Mouse (Mus musculus) erythroblast, embryonic 14.5 days (primary cell): ENCODE results near the gene Cblb. TPM values are rescaled to one million over a fixed set of nuclear protein-coding genes. Genes with fewer than 3 reads are reported as not detected.

Source experiments
- H3K27me3 ChIP-seq: 2 replicates; pipeline ENCODE4 v1.6.1; 2012; ENCODE audit warnings: inconsistent platforms; ENCODE audit not compliant: control insufficient read depth
- H3K36me3 ChIP-seq: 2 replicates; pipeline ENCODE4 v1.6.1; 2012; ENCODE audit warnings: mild to moderate bottlenecking, inconsistent platforms; ENCODE audit not compliant: control insufficient read depth
- H3K4me1 ChIP-seq: 2 replicates; pipeline ENCODE4 v1.6.1; 2012; ENCODE audit warnings: inconsistent platforms; ENCODE audit not compliant: control insufficient read depth
- H3K4me3 ChIP-seq: replicated peaks from 2 replicates; pipeline ENCODE3; 2012; ENCODE audit warnings: moderate library complexity, mild to moderate bottlenecking, inconsistent platforms
- H3K9me3 ChIP-seq: 2 replicates; pipeline ENCODE4 v1.6.1; 2012; ENCODE audit warnings: low read length, inconsistent platforms, mixed read lengths; ENCODE audit not compliant: control insufficient read depth
- GATA1 ChIP-seq: IDR thresholded peaks from 2 replicates; pipeline ENCODE4 v1.6.1; 2012; ENCODE audit warnings: low read length, inconsistent platforms, mixed read lengths
- TAL1 ChIP-seq: IDR thresholded peaks from 3 replicates; pipeline ENCODE4 v1.6.1; 2012; ENCODE audit warnings: low read length, inconsistent platforms, mixed read lengths
- polyA plus RNA-seq: library from polyadenylated mRNA; stranded (reverse); fragments of >175 nt; gene quantifications from 2 replicates; pipeline ENCODE4 v1.2.3, GENCODE M21; 2012

Gene Cblb
- polyA plus RNA-seq, 1 experiment, result 0.10 TPM

GRCm38 (mm10) chr16:52148041-52148440 lies 117.0 kb downstream of the Cblb start:
- H3K9me3 ChIP-seq, result no peaks in the 10 kb centered on the region
- no peak for TF ChIP-seq GATA1
- TF ChIP-seq TAL1, result no peak
- peaks cover 5% of the 10 kb centered on the region; the same call in 1 of the 2 replicates for H3K36me3 ChIP-seq

GRCm38 (mm10) chr16:52149135-52149769 lies 118.2 kb downstream of the Cblb start:
- Histone ChIP-seq H3K4me3 (no peak overlapping the region), H3K27me3 (no peaks in the 10 kb centered on the region), H3K9me3 (no peaks in the 10 kb centered on the region), H3K4me1 (no peaks in the 10 kb centered on the region), H3K36me3 (peaks cover 4% of the 10 kb centered on the region; the same call in 1 of the 2 replicates)
- TF ChIP-seq GATA1 (no peak), TAL1 (no peak)

More at GRCm38 (mm10) chr16:52148041-52148440, 117.0 kb downstream of the Cblb start:
- no peaks in the 10 kb centered on the region for H3K4me1 ChIP-seq
- no peak overlapping the region for H3K4me3 ChIP-seq
- H3K27me3 ChIP-seq, result no peaks in the 10 kb centered on the region

- TF ChIP-seq GATA1, result no peak
- no peak for TF ChIP-seq TAL1
- Histone ChIP-seq H3K4me3 (no peak overlapping the region), H3K27me3 (no peaks in the 10 kb centered on the region), H3K4me1 (no peaks in the 10 kb centered on the region), H3K9me3 (no peaks in the 10 kb centered on the region), H3K36me3 (peaks cover 6% of the 10 kb centered on the region; the same call in 1 of the 2 replicates)
These were observed 124.1 kb downstream of the Cblb start for GRCm38 (mm10) chr16:52155030-52155696.

GRCm38 (mm10) chr16:52159958-52160504 lies 129.0 kb downstream of the Cblb start:
- TF ChIP-seq GATA1 (no peak), TAL1 (no peak)
- no peak overlapping the region for H3K4me3 ChIP-seq
- H3K4me1 ChIP-seq, result no peaks in the 10 kb centered on the region
- no peaks in the 10 kb centered on the region for H3K9me3 ChIP-seq
- H3K36me3 ChIP-seq, result peaks cover under 1% of the 10 kb centered on the region; the same call in 1 of the 2 replicates
- no peaks in the 10 kb centered on the region for H3K27me3 ChIP-seq

- Histone ChIP-seq H3K4me3 (no peak overlapping the region), H3K4me1 (no peaks in the 10 kb centered on the region), H3K36me3 (peaks cover 10% of the 10 kb centered on the region), H3K9me3 (no peaks in the 10 kb centered on the region), H3K27me3 (no peaks in the 10 kb centered on the region)
- TF ChIP-seq GATA1 (no peak), TAL1 (no peak)
These were observed 133.2 kb downstream of the Cblb start for GRCm38 (mm10) chr16:52164246-52164645.

GRCm38 (mm10) chr16:52173253-52173652 lies 142.2 kb downstream of the Cblb start:
- Histone ChIP-seq H3K27me3 (no peaks in the 10 kb centered on the region), H3K4me3 (no peak overlapping the region)

GRCm38 (mm10) chr16:52179839-52180238 lies 148.8 kb downstream of the Cblb start:
- Histone ChIP-seq H3K4me3 (no peak overlapping the region), H3K9me3 (no peaks in the 10 kb centered on the region), H3K36me3 (no peaks in the 10 kb centered on the region), H3K4me1 (no peaks in the 10 kb centered on the region), H3K27me3 (no peaks in the 10 kb centered on the region)
- TF ChIP-seq TAL1, result no peak

More at GRCm38 (mm10) chr16:52173253-52173652, 142.2 kb downstream of the Cblb start:
- H3K9me3 ChIP-seq, result no peaks in the 10 kb centered on the region
- TF ChIP-seq TAL1 (no peak), GATA1 (no peak)
- H3K36me3 ChIP-seq, result no peaks in the 10 kb centered on the region; the same call in 1 of the 2 replicates
- H3K4me1 ChIP-seq, result no peaks in the 10 kb centered on the region

- Histone ChIP-seq H3K27me3 (no peaks in the 10 kb centered on the region), H3K9me3 (no peaks in the 10 kb centered on the region), H3K4me1 (no peaks in the 10 kb centered on the region), H3K4me3 (no peak overlapping the region), H3K36me3 (no peaks in the 10 kb centered on the region; the same call in 1 of the 2 replicates)
- TF ChIP-seq GATA1, result no peak
- TF ChIP-seq TAL1, result no peak
These were observed 151.0 kb downstream of the Cblb start for GRCm38 (mm10) chr16:52182057-52182456.

GRCm38 (mm10) chr16:52184350-52184749 lies 153.3 kb downstream of the Cblb start:
- H3K4me1 ChIP-seq, result no peaks in the 10 kb centered on the region
- no peak for TF ChIP-seq TAL1
- TF ChIP-seq GATA1, result no peak
- no peaks in the 10 kb centered on the region for H3K9me3 ChIP-seq
- no peak overlapping the region for H3K4me3 ChIP-seq
- no peaks in the 10 kb centered on the region for H3K27me3 ChIP-seq
- H3K36me3 ChIP-seq, result no peaks in the 10 kb centered on the region; the same call in 1 of the 2 replicates
